Mouse (Mus musculus) heart, adult 11 months (tissue): Measurements from ENCODE around the gene Eif6.

Experiments used
- DNase-seq: peaks from one replicate; pipeline ENCODE4 v3.0.0; 2022

Eif6 gene

DNA sequence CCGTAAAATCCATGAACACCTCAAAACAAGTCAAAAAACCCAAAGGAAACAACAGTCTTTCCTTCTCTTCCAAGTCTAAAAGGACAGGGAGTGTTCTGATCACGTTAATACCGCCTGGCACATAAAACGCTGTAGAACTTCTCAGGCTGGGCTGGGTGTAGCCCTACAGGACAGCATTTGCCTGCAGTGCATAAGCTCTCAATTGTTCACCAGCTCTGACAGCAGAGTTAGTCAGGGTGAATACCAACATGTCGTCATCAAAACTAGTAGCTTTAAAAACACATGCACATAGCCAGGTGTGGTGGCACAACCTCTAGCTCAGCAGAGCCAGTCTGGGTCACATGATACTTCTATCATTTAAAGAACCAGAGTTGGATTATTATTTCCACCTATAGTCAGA, 5.9 kb downstream of the Eif6 start:
- DNase-seq: no peak

GRCm38 (mm10) chr2:155819449-155820251, 7.1 kb downstream of the Eif6 start:
- DNase-seq: no peak

DNA sequence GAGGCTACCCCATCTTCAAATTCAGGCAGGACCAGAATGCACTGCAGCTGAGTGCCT, 7.5 kb downstream of the Eif6 start, which contains the start of gene BC029722:
BC029722 (minus strand) TSS at position 35 of the 57 bp plus-strand sequence.
- DNase-seq: no peak

- DNase-seq: peak; percentile 100
These were observed 7.9 kb downstream of the Eif6 start for GRCm38 (mm10) chr2:155818596-155819391.

DNA sequence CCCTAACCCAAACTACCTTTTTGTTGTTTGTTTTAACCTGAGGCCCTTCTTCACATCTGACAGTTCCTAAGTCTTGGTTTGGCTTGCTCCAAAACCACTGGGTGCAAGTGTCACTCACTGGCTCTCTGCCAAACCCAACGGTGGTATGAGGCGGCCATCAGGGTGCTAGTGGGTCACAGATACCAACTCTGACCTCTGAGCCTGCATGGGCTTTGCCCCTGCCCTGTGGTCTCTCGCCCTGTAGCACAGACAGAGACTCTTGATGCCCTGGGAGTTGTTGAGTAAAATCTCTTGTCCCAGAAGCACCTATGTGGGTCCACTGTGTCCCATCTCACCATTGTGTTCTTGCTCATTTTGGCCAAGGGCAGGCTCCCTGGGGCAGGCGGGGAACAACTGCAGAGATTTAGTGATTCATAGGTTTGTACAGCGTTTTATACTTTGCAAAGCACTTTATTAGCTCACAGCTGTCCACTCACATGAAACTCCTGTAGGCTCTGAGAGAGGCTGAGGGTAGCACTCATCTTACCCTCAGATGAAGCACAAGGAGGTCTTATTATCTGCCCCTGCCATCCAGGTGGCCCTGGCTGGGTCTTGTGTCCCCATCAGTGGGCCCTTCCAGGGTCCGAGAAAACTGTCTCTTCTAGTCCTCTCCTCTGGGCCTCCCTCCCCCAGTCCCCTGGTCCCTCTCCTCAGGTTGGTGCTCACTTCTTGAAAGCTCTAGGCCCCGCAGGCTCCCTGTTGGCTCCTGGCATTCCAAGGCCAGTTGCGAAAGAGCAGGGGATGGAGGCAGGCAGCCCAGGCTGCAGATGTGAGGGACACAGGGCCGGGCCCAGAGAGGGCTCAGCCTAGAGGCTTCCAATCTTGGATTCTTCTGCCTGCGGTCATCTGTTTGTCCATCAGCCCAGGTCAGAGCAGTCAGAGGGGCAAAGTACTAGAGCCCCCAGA, 9.2 kb downstream of the Eif6 start:
- peak; percentile 97 for DNase-seq

DNA sequence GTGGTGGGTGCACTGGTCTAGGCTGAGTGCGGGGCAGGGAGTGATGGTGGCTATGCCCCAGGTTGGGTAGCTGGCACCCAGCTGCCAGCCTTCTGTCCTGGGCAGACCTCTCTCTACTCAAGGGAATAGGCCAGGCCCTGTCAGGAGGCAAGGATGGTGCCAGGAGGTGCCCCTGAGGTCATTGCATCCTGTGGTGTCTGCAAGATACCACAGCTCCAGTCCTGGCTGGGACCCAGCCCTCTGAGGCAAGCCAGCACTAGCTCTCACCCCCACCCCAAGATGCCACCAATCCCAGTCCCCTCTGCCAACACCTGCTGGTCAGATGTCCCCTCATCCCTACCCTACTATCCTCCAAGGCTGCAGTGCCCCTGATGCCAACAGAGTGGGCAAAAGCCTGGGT, 10.5 kb downstream of the Eif6 start:
- DNase-seq: peak; percentile 92

DNA sequence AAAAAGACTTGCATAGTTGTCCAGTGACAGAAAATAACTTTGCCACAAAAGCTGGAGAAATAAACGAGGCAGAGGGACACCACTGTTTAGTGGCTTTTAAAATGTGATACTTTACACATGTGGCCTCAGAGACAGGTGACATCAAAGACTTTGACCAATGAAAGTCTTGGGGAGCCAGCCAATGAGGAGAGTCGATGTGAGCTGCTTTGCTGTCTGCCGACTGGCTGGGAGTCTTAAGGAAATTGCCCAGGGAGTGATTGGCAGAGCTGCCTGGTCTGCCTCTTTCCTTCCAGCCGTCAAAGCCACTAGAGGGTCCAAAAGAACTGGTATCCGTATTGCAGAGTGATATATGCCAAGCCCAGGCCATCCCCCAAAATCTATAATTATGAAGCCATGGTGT, 11.9 kb downstream of the Eif6 start:
- no peak for DNase-seq

GRCm38 (mm10) chr2:155812637-155813036, 14.1 kb downstream of the Eif6 start:
- DNase-seq: no peak

DNA sequence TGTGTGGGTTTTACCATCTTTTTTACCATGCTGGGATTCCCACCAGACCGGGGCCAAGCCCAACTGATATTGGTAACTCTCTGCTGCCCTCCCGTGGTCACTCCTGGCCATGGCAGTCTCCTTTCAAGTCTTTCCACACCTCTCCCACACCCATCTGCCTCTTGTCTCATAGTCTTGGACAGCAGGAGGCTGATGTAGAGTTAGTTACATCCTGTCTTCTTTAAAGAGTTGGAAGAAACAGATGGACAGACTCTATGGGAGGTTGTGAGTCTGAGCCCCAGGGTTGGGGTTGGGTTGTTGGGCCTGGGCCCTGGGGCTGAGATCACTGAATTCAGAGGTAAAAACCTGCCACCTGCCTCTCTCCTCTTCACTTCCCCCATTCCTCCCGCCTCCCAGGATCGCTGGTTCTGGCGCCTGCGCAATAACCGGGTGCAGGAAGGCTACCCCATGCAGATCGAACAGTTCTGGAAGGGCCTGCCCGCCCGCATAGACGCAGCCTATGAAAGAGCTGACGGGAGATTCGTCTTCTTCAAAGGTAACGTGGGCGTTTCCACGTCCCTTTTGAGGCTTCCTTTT, 14.8 kb downstream of the Eif6 start:
- peak; percentile 92 for DNase-seq

DNA sequence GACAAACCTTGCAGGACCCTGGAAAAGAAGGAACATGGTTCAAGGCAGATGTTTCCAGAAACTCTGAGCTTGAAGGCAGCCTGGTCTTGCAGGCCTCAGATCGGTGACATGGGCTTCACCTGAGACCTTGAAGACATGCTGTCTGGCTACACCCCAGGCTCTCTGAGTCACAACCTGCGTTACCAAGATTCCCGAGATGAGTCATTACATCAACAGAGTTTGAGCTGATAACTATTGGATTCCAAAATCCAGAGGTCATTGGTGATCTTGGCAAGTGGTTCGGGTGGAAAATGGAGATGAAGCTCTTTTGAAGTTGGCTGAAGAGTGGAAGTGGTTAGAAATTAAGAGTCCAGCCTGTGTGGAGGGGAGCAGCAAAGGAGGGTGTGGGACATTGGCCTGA, 17.1 kb downstream of the Eif6 start:
- no peak for DNase-seq

DNA sequence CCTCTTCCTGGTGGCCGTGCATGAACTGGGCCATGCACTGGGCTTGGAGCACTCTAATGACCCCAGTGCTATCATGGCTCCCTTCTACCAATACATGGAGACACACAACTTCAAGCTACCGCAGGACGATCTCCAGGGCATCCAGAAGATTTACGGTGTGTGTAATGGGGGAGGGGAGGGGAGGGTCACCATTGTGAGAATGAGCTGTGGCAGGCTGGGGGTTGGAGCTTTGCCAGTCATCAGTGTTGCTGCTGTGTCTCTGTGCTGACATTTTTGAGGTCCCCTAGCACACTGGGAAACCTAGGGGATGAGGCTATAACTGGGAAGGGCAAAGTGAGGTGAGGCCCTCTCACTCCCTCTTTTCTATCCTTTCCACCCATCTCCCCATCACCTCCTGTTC, 19.3 kb downstream of the Eif6 start:
- no peak for DNase-seq

- DNase-seq: peak; percentile 96
These were observed 20.2 kb downstream of the Eif6 start for GRCm38 (mm10) chr2:155806548-155806947.

- DNase-seq: no peak
These were observed 20.8 kb downstream of the Eif6 start for GRCm38 (mm10) chr2:155805925-155806255.

- peak; percentile 94 for DNase-seq
These were observed 21.3 kb downstream of the Eif6 start for GRCm38 (mm10) chr2:155805231-155805924.

DNA sequence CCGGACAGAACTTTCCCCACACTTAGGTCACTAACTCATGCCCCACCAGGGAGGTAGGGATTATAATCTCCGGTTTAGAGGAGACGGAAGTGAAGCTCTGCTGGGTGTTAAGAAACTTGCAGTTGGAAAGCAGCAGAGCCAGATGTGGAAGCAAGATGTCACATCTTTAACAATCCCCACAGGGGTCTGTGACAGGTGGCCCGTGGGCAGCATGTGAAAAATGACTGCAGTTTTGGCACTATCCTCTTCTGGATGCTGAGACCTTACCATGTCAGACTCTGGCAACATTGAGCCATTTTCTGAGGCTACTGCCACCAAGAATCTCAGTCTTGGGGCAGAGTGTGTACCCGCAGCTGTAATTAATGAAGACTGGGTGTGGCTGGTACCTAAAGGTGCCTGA, 22.7 kb downstream of the Eif6 start:
- DNase-seq: no peak

DNA sequence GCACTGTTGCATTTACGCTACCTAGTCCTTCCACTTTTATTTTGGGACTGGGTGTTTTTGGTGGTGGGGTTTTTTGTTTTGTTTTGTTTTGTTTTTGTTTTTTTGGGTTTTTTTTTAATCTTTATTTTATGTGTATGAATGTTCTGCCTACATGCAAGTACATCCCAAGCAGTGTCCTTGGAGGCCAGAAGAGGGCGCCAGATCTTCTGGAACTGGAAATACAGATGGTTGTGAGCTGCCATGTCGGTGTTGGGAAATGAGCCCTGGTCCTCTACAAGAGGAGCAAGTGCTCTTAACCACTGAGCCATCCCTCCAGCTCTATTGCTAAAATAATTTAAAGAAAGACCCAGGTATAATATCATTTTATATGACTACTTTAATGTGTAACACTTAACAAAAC, 24.0 kb downstream of the Eif6 start:
- no peak for DNase-seq

- DNase-seq: no peak
These were observed 28.1 kb downstream of the Eif6 start for GRCm38 (mm10) chr2:155798613-155799012.

GRCm38 (mm10) chr2:155794674-155795445, 31.9 kb downstream of the Eif6 start:
- DNase-seq: no peak

GRCm38 (mm10) chr2:155792899-155793298, 33.8 kb downstream of the Eif6 start:
- no peak for DNase-seq

- DNase-seq: no peak
These were observed 38.5 kb downstream of the Eif6 start for GRCm38 (mm10) chr2:155787949-155788931.

- no peak for DNase-seq
These were observed 39.8 kb downstream of the Eif6 start for GRCm38 (mm10) chr2:155786905-155787304.
